Mouse (Mus musculus): ENCODE data around the gene Gm28230.

The Gm28230 gene

DNA sequence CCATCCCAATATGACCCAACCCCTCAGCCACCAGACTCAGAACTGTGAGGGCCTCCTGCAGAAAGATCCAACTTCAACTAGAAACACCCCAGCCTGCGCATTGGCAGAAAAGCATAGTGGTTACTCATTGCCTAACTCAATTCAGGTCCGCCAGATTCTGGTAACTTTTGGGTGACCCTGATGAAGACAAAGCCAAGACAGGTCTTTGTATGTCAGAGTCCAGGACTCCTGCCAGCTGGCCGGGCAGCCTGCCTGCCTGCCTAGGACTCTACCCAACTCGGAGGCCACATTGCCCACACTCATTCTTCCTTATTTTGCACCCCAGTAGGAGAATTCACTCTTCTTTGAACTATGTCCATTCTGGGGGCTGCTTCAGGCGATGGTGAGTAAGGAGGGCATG lies at the start of gene Gm28230:
Gene Gm28230, plus strand, starts transcription at position 178 of the 400 bp plus-strand sequence.
- DNase-seq (ENCODE audit: low spot score in 2 of 2): no peak

- DNase-seq (ENCODE audit: low spot score in 2 of 2): no peak
Observed at GRCm38 (mm10) chr2:74677106-74677505, 49.4 kb upstream of the Gm28230 start.

- DNase-seq (ENCODE audit: low spot score in 2 of 2): no peak
Observed at GRCm38 (mm10) chr2:74678891-74679595, 47.5 kb upstream of the Gm28230 start, which contains the start of gene Hoxd11. Gene Hoxd11 (plus strand): TSS chr2:74679557.

- no peak for DNase-seq (ENCODE audit: low spot score in 2 of 2)
Observed at GRCm38 (mm10) chr2:74679596-74679971, 46.9 kb upstream of the Gm28230 start.

DNA sequence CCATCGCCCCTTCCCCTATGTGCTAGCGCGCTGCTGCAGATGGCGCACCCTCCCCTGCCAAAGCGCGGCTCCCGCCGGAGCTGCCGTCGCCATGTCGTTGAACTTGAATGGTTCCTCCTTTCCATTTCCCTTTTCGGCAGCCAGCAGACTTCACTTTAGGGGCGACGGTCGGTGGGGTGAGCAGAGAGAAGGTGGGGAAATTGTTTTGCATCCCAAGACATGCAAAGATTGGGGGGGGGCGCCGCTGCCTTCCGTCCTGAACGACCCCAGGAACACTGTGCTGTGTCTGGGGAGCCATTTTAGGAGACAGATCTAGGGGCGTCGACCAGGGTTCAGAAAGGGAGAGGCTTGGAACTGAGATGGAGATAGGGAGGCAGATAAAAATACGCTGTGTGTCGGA lies 46.5 kb upstream of the Gm28230 start:
- no peak for DNase-seq (ENCODE audit: low spot score in 2 of 2)

- DNase-seq (ENCODE audit: low spot score in 2 of 2): no peak
Observed at GRCm38 (mm10) chr2:74680561-74681398, 45.7 kb upstream of the Gm28230 start.

DNA sequence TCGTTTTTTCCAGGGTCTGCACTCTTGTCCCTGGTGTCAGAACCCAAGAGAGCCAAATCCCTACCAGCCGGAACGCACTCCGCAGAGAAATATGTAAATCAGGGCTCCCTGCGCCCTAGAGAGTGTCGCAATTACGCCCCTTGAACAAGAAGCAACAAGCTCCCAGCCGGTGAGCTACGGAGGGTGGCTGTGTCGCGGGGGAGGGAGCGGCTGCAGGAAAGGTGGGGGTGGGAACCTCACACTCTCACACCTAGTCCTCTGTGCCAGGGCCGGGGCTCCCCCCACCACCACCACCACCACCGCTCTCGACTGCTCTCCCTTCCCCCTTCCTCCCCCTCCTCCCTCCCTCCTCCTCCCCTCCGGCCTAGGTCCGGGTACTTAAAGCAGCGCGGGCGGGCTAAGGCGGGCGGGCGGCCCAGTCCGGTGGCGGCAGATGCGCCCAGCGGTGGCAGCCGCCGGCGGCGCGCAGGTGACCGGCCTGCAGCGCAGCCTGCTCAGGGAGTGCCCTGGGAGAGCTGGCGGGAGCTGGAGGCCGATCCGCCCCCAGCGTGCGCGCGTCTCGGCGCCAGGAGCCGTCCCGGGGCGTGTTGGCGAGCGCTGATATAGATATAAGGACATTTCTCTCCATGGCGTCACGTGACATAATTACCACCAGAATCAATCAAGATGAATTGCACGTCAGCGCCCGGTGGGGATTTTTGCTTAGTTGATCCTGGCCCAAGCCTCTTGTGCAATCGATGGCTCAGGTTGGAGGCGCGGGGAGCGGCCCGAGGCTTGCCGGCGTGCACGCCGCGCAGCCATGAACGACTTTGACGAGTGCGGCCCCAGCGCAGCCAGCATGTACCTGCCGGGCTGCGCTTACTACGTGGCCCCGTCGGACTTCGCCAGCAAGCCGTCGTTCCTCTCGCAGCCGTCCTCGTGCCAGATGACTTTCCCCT lies 44.7 kb upstream of the Gm28230 start:
- DNase-seq (ENCODE audit: low spot score in 2 of 2): no peak

GRCm38 (mm10) chr2:74682796-74683195 lies 43.7 kb upstream of the Gm28230 start:
- DNase-seq (ENCODE audit: low spot score in 2 of 2): no peak

DNA sequence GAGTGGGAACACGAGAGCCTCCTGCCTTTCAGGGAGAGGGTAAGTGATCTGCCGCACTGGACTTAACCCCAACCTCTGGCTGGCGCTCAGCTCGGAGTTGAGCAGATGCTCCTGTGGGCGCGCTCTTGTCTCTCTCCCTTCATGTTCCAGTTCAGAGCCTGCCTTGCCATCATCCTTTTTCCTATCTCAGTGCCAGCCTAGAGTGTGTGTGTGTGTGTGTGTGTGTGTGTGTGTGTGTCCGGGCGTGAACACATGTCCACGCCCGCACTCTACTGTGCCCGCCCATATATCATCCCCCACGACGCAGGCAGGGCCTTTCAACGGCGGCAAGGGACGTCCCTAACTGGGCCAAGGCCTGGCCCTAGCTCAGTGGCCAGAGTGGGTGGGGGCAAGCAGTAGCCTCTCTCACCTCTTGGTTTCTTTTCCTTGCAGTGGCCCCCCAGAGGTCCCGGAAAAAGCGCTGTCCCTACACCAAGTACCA lies 43.0 kb upstream of the Gm28230 start:
- DNase-seq (ENCODE audit: low spot score in 2 of 2): no peak

DNA sequence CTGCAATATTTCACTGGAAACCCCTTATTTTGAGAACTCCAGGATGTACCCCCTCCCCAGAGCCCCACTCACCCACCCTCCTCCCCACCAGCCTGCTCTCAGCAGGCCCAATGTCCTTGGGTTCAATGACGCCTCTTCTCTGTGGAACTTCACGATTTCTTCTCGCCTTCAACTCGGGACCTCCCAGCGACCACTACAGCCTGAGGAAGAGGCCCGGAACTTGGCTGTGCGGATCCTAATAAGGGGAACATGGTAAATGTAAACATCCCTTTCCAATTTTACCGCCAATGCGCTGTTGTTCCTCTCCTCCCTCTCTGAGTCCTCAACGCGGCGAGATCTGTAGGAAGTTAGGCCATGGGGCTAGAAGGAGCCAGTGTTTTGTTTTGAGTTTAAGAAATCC lies 42.4 kb upstream of the Gm28230 start:
- DNase-seq (ENCODE audit: low spot score in 2 of 2): no peak

- DNase-seq (ENCODE audit: low spot score in 2 of 2): no peak
Observed at GRCm38 (mm10) chr2:74685059-74685603, 41.4 kb upstream of the Gm28230 start.

- DNase-seq (ENCODE audit: low spot score in 2 of 2): peak in 1 of 2 experiments; percentile 58
Observed at GRCm38 (mm10) chr2:74686301-74686987, 40.1 kb upstream of the Gm28230 start.

GRCm38 (mm10) chr2:74686988-74687697 lies 39.4 kb upstream of the Gm28230 start:
- no peak for DNase-seq (ENCODE audit: low spot score in 2 of 2)

DNA sequence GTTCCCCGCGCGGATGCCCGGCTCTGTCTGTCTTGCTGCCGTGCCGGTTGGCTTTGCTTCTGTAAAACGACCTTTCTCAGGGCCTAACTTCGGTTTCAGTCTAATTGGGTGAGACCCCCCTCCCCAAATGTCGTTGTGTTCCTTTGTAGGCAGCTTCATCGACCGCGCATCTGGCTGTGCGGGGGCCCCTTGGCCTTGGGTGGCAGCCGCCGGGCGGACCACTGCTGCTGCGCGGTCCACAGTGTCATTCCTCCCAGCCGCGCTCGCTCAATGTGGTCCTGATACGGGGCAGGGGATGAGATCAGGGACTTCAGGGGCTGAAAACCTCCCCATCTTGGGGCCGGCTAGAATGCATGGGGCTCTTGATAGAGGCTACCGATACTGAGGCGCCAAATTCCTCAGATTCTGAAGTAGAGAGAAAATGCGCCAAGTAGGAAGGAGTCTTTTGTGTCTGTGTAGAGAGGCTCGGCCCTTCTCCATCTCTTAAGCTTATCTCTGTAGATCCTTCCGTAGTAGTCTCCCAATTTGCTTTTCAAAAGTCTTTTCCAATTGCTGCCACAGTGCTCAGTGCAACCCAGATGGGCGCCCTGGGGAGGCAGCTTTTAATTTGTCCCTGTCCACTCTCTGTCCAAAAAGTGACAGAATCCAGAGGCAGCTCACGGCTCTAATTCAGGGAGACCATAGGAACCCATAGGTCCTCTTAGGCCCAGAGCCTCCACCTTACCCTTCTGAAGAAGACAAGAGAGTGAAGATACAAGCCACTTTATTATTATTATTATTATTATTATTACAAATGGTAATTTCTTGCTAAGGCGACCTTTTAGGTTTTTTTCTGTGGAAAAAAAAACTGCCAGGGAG lies 38.6 kb upstream of the Gm28230 start:
- no peak for DNase-seq (ENCODE audit: low spot score in 2 of 2)

DNA sequence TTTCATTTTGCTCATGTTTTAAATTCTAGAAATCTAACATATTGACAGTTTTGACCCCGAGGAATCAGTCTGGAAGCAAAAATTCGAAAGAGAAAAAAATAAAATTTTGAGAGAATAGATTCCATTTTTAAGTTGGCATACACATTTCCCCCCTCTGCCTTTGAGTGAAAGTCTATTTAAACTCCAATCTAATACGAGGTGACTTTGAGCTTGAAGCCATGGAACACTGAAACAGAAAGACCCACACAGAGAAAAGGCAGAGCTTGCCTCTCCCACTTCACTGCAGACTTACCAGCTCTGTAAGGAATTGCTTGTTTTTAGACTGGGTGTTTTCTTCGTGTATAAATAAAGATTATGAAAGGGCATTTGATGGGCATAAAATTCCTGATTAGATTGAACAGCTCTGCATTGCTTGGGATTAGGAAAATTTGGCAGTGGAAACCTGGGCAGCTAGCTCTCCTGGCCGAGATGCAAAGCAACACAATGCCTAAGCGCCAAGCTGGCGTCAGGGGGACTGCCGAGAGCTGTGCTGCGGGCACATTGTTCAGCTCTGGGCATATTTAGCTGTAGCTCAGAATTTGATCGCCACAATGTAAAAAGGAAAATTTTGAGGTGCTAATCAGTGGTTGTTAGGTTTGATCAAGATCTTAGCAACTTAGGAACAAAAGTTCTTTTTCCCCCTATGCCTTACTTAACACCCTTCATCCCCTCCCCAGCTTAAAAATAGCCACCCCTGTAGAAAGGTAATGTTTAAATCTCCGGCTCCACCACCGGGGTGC lies 37.5 kb upstream of the Gm28230 start:
- no peak for DNase-seq (ENCODE audit: low spot score in 2 of 2)

GRCm38 (mm10) chr2:74689574-74690337 lies 36.8 kb upstream of the Gm28230 start:
- no peak for DNase-seq (ENCODE audit: low spot score in 2 of 2)

GRCm38 (mm10) chr2:74690338-74690716 lies 36.2 kb upstream of the Gm28230 start:
- DNase-seq (ENCODE audit: low spot score in 2 of 2): no peak
